Mouse (Mus musculus) testis, adult 2 months (tissue): ENCODE measurements around the gene Sema3b. TPM values are rescaled to one million over a fixed set of nuclear protein-coding genes. Genes with fewer than 3 reads are reported as not detected.

Experiments
- H3K27ac ChIP-seq: fragments of 200-500 bp; 2 replicates; pipeline ENCODE4 v1.5.1; 2012; ENCODE audit warnings: low read depth, low read length; ENCODE audit not compliant: control insufficient read depth, insufficient read depth
- H3K27me3 ChIP-seq: fragments of 200-500 bp; 2 replicates; pipeline ENCODE4 v1.6.1; 2012; ENCODE audit warnings: mild to moderate bottlenecking, low read length, moderate library complexity; ENCODE audit not compliant: control insufficient read depth, insufficient read depth
- H3K36me3 ChIP-seq: fragments of 200-500 bp; 2 replicates; pipeline ENCODE4 v1.6.1; 2012; ENCODE audit warnings: mild to moderate bottlenecking, low read length; ENCODE audit not compliant: control insufficient read depth, insufficient read depth
- H3K4me1 ChIP-seq: fragments of 200-500 bp; 2 replicates; pipeline ENCODE4 v1.6.1; 2012; ENCODE audit warnings: low read length; ENCODE audit not compliant: control insufficient read depth, insufficient read depth
- H3K4me3 ChIP-seq: fragments of 200-500 bp; 2 replicates; pipeline ENCODE4 v1.5.1; 2012; ENCODE audit warnings: low read depth, mild to moderate bottlenecking, low read length, moderate library complexity, mixed read lengths; ENCODE audit not compliant: control insufficient read depth
- CTCF ChIP-seq: fragments of 200-500 bp; IDR thresholded peaks from 2 replicates; pipeline ENCODE4 v1.5.1; 2012; ENCODE audit warnings: low read depth, mild to moderate bottlenecking, inconsistent platforms, low read length, moderate library complexity; ENCODE audit not compliant: control insufficient read depth, insufficient read depth, insufficient replicate concordance
- POLR2A ChIP-seq: fragments of 200-500 bp; IDR thresholded peaks from 2 replicates; pipeline ENCODE4 v1.6.1; 2012; ENCODE audit warnings: low read depth, mild to moderate bottlenecking, inconsistent platforms, low read length, moderate library complexity; ENCODE audit not compliant: control insufficient read depth
- polyA plus RNA-seq: library from polyadenylated mRNA; depleted of rRNA; stranded (reverse); fragments of >200 nt; gene quantifications from 2 replicates; pipeline ENCODE4 v1.2.3, GENCODE M21; 2012

The Sema3b gene
- polyA plus RNA-seq, 1 experiment = 2.1 TPM

GRCm38 (mm10) chr9:107648767-107649166, 39.7 kb upstream of the Sema3b start:
- Histone ChIP-seq H3K4me1 (peaks cover 7% of the 10 kb centered on the region), H3K27ac (no peak overlapping the region), H3K4me3 (no peak overlapping the region), H3K36me3 (no peaks in the 10 kb centered on the region), H3K27me3 (no peaks in the 10 kb centered on the region)
- TF ChIP-seq CTCF (no peak), POLR2A (no peak)

- H3K36me3 ChIP-seq = no peaks in the 10 kb centered on the region
- TF ChIP-seq POLR2A = no peak
- TF ChIP-seq CTCF = no peak
- no peaks in the 10 kb centered on the region for H3K27me3 ChIP-seq
- no peak overlapping the region for H3K27ac ChIP-seq
- no peak overlapping the region for H3K4me3 ChIP-seq
- peaks cover 7% of the 10 kb centered on the region for H3K4me1 ChIP-seq
These were observed 37.9 kb upstream of the Sema3b start for GRCm38 (mm10) chr9:107646975-107647374.

GRCm38 (mm10) chr9:107645577-107645976, 36.5 kb upstream of the Sema3b start:
- Histone ChIP-seq H3K27me3 (no peaks in the 10 kb centered on the region), H3K27ac (no peak overlapping the region), H3K4me3 (peak overlapping the region; percentile 90), H3K36me3 (no peaks in the 10 kb centered on the region), H3K4me1 (peaks cover 7% of the 10 kb centered on the region)
- TF ChIP-seq CTCF (peak; percentile 86), POLR2A (no peak)

GRCm38 (mm10) chr9:107645153-107645510, 36.1 kb upstream of the Sema3b start:
- Histone ChIP-seq H3K36me3 (no peaks in the 10 kb centered on the region), H3K4me3 (peak overlapping the region; percentile 90), H3K27me3 (no peaks in the 10 kb centered on the region), H3K27ac (no peak overlapping the region; the same call in 1 of the 2 replicates), H3K4me1 (peaks cover 7% of the 10 kb centered on the region)
- TF ChIP-seq CTCF (no peak), POLR2A (no peak)

GRCm38 (mm10) chr9:107644495-107645152, 35.6 kb upstream of the Sema3b start:
- H3K4me1 ChIP-seq = peaks cover 7% of the 10 kb centered on the region
- H3K27ac ChIP-seq = peak overlapping the region; percentile 75
- peak; percentile 57 for TF ChIP-seq POLR2A
- peak; percentile 93 for TF ChIP-seq CTCF

GRCm38 (mm10) chr9:107643544-107644214, 34.6 kb upstream of the Sema3b start:
- no peak overlapping the region for H3K27ac ChIP-seq
- H3K4me3 ChIP-seq = no peak overlapping the region
- peaks cover 7% of the 10 kb centered on the region for H3K4me1 ChIP-seq
- H3K36me3 ChIP-seq = no peaks in the 10 kb centered on the region
- no peaks in the 10 kb centered on the region for H3K27me3 ChIP-seq
- TF ChIP-seq CTCF (no peak), POLR2A (no peak)

More at GRCm38 (mm10) chr9:107644495-107645152, 35.6 kb upstream of the Sema3b start:
- Histone ChIP-seq H3K4me3 (peak overlapping the region; percentile 90), H3K27me3 (no peaks in the 10 kb centered on the region), H3K36me3 (no peaks in the 10 kb centered on the region)

GRCm38 (mm10) chr9:107641666-107642065, 32.6 kb upstream of the Sema3b start:
- no peak overlapping the region for H3K27ac ChIP-seq
- H3K36me3 ChIP-seq = no peaks in the 10 kb centered on the region
- peaks cover 11% of the 10 kb centered on the region for H3K4me1 ChIP-seq
- H3K27me3 ChIP-seq = no peaks in the 10 kb centered on the region
- no peak for TF ChIP-seq CTCF
- no peak overlapping the region for H3K4me3 ChIP-seq
